Mouse (Mus musculus) adrenal gland, postnatal 0 days (tissue): ENCODE data around the gene N4bp2. TPM values are rescaled to one million over a fixed set of nuclear protein-coding genes. Genes with fewer than 3 reads are reported as not detected.

Experiments used
- polyA plus RNA-seq: library from polyadenylated mRNA; unstranded; fragments of >200 nt; fragmentation: Nextera tagmentation; extraction: Ambion mirVana; gene quantifications from 2 replicates; pipeline ENCODE4 v1.2.1, GENCODE M21; 2015

Gene N4bp2
- polyA plus RNA-seq = 7.5 and 8.7 TPM in 2 replicates

GRCm38 (mm10) chr5:65763088-65763915, at the start of gene N4bp2:
N4bp2 (plus strand) TSS chr5:65763521.

GRCm38 (mm10) chr5:65861154-65861944, 98.0 kb downstream of the N4bp2 start, which contains the start of gene Rhoh:
Rhoh (plus strand) TSS chr5:65861213.

Other genes starting within 250 kb of the N4bp2 start
- 217 and 283 TPM in 2 replicates for gene Smim14, start 226.3 kb upstream of the N4bp2 start, polyA plus RNA-seq
- 96.8 and 126 TPM in 2 replicates for gene Ube2k, start 226.3 kb upstream of the N4bp2 start, polyA plus RNA-seq
- 18.3 and 29.6 TPM in 2 replicates for gene Pds5a, start 65.2 kb upstream of the N4bp2 start, polyA plus RNA-seq
- 1.4 and 1.5 TPM in 2 replicates for gene Rhoh, start 97.7 kb downstream of the N4bp2 start, polyA plus RNA-seq
- gene Chrna9, start 171.4 kb downstream of the N4bp2 start, polyA plus RNA-seq = 0.23 and 0.65 TPM in 2 replicates
- gene 9130230L23Rik, start 240.8 kb downstream of the N4bp2 start, polyA plus RNA-seq = 0.19 TPM in 1 of 2 replicates, not detected in the other